Mouse (Mus musculus) adrenal gland, postnatal 25 days (tissue): ENCODE data around the gene C1qtnf3. TPM values are rescaled to one million over a fixed set of nuclear protein-coding genes. Genes with fewer than 3 reads are reported as not detected.

Source experiments
- DNase-seq: peaks from one replicate; pipeline ENCODE4 v3.0.0; 2021; ENCODE audit warnings: mixed read lengths
- long read RNA-seq: library from polyadenylated mRNA; stranded (forward); transcript quantifications from one replicate; pipeline ENCODE4 v2.0.0, GENCODE M21; 2021
- total RNA-seq: library from RNA; stranded (reverse); gene quantifications from 2 replicates; pipeline ENCODE4 v1.2.3, GENCODE M21; 2021

Gene C1qtnf3
- 0.57 and 0.73 TPM in 2 replicates for total RNA-seq
- long read RNA-seq, partial matches to known transcripts, result 0 of 2 reads
- long read RNA-seq, other reads (novel, unspliced or antisense), result 0 of 2 reads

DNA sequence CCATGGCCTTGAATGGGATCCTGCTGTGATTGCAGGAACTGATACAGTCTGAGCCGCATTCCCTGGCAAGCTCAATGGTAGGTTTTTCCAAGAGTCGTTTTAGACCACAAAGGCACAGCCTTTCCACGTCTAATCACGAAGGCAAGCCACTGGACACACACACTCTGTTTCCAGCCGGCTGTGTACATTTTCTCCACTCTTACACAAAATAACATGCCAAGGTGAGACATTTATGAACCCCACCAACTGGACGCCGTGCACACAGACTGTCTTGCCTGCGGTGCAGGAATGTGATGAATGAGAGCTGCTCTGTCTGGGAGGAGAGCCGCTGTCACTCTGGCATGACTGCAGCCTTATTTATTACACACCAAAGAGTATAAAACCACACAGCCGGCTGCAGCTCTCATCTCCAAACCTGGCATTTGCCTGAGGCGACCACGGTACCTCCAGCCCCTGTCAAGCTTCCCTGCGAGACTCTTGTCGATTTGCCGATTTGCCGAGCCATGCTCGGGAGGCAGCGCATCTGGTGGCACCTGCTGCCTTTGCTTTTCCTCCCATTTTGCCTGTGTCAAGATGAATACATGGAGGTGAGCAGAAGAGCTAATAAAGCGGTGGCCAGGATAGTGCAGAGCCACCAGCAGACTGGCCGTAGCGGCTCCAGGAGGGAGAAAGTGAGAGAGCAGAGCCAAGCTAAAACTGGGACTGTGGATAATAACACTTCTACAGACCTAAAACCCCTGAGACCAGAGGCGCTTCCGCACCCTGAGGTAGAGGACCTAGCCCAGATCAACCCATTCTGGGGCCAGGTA, at the start of gene C1qtnf3:
Gene C1qtnf3 (plus strand): TSS at position 382 of the 809 bp plus-strand sequence.
- DNase-seq, result no peak

DNA sequence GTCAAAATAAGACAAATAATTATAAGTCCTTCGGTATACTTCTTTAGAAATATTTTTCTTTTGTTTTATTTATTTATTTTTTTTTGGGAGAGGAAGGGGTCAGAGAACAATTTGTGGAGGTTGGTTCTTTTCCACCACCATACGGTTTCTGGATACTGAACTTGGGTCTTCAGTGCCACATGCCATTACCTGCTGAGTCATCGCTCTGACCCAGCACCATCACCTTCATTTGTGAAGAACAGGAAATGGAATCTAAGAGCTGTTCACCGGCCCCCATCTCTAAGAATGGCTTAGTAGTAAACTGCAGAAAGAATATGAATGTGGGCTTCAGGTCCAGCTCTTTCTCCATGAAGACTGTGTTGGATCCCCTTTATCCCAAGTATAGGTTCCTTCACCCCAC, 49.8 kb upstream of the C1qtnf3 start:
- DNase-seq, result no peak

DNA sequence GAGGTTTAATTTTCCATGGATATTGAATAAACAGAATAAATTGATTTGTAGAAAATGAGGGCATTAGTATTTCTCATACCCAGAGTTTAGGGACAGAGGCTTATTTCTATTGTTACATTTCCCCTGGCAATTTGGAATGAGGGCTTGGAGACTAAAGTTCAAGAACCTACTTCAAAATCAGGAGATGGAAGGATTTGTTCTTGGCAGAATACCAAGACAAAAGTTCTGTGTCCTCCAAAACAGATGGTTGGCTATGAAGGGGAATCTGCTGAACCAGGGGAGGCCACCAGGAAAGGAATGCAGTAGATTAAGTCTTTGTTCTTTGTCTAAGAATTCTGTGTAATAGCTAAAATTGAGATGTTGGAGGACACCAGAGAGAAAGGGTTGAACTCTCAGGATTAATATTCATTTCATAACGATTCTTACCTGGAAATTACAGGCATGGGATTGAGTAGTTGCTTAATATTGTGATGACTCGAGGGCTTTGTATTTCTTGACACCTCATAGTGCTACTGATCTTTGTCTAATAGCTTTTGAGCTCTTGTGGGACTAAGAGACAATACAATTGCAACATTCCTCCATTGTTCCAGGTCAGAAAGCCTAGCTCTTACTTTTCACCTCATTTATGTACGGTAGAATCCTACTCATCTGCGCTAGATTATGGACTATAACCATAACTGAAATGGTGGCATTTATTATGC, 35.4 kb upstream of the C1qtnf3 start:
- DNase-seq, result no peak

DNA sequence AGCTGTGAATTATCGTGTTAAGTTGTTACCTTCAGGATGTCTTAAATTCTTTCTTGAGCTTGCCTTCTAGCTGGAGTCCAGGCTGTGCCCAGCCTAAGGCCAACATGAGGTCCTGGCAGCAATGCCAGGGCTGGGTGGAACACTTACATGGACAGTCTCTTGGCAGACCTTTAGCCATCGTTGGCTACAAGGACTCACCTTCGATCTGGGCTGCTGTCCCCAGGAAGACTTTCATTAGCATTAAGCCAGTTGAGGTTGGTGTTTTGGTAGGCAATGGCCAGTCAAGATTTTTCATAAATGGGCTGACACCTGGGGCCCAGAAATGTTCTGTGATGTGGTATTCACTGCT, 34.8 kb upstream of the C1qtnf3 start:
- DNase-seq, result no peak

DNA sequence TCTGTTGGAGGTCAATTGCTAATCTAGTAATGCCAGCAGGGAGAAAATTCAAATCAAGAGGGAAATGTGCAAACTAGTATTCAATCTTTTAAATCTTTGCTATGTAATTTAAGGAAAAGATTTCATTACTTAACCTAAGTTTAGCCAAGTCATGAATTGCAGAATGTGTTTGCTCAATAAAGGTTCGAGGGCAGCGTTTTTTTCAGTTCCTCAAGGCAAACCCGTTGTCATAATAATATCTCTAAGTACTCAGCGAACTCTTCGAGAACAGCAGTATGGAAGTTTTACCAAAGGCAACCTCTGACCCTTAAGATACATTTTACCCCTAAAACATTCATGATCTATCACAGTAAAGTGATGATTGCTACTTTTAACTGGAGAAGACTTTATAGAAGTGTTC, 31.9 kb upstream of the C1qtnf3 start:
- no peak for DNase-seq

DNA sequence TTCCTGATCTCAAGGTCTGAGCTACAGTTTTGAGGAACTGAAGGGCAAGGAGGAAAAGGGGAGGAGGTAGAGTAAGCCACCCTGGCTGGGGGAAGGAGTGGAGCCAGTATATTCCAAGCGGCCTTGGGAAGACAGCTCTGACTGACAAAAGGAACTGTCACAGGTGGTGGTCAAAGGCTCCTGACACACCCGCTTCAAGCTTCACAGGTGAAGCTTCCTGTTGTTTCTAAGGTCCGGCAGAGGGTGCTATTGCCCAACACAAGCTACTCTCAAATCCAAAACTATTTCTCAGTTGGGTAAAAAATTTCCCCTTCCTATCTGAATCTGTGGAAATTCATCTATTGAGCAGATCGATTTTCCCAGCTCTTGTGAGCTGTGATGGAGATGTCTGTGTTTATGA, 31.1 kb upstream of the C1qtnf3 start:
- no peak for DNase-seq

DNA sequence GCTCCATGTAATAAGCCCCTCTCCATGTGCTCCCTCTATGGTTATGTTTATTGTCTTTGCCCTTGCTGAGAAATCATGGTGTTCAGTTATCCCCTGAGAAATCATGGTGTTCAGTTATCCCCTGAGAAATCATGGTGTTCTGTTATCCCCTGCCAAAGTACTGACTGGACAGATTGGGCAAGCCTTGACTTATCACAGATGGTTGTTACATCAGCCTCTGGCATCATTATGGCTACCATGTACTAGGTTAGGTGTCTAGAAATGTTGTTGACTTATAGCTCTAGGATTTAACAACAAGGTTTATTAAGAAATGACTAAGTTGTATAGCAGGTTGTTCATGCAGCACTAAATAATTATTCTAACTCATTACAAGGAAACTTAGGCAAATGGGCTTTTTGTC, 30.1 kb upstream of the C1qtnf3 start:
- DNase-seq, result no peak

DNA sequence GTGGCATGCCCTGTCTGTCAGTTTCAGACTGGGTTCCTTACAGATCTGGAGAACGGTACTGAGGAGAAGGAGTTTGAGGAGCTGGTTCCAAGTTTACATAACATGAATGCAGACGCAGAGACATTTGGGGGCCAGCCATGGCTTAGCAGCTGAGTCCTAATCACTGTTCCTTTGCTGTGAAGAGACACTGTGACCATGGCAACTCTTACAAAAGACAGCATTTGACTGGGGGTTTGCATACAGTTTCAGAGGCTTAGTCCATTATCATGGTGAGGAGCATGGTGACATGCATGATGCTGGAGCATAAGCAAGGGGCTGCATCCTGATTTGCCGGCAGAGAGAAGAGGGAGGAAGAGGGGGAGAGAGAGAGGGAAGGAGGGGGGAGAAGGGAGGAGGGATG, 29.6 kb upstream of the C1qtnf3 start:
- DNase-seq, result no peak

DNA sequence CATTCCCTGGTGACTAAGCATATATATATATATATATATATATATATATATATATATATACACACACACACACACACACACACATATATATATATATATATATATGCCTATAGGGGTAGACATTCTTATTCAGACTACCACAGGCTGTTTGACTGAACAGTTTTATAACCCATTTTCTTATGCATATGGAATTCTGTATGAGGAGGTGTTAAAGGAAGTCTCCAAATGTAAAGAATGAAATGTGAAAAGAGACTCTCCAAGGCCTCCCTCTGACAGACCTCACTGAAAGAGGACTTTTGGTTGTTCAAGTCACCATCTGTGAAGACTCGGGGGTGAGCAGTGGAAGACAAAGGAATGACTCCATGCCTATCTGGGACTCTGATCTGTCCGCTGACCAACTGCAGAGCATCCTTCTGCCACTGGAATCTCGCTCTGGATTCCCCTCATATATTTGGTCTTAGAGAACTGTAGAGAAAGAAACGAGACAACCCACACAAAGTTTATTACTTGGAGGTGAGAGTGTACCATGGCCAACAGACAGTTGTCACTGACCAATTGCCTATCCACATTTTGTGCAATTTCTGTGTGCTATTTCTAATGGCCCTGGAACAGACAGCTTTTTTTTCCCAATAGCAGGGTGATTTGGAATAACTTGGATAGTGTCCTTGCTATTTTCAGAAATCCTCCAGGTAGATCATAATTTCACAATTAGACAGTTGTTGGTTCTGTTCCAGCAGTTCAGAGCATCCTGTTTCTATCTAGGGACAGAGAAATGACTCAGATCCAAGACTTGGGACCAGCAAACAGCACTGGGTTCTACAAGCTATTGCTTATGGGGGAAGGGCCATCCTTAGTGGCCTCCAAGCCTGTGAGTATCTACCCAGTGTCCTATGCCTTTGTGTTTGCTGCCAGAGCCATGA, 28.8 kb upstream of the C1qtnf3 start:
- no peak for DNase-seq

DNA sequence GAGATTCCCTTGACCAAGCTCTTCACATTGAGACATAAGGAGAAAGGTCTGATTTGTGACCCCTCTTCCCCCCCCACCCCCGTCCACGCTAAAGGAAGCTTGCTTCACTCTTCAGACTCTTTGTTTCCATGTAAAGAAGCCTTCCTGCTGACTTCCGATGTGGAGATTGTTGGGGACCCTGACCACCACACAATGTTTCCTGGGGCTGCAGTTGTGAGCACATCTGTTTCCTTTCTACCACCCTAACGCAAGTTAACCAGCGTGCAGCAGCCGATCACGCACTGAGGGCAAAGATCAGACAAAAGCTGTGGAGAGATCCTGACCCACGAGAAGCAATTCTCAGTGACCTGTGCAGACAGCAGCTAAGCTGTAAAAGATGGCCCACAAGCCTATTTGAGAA, 24.8 kb upstream of the C1qtnf3 start:
- DNase-seq, result no peak

DNA sequence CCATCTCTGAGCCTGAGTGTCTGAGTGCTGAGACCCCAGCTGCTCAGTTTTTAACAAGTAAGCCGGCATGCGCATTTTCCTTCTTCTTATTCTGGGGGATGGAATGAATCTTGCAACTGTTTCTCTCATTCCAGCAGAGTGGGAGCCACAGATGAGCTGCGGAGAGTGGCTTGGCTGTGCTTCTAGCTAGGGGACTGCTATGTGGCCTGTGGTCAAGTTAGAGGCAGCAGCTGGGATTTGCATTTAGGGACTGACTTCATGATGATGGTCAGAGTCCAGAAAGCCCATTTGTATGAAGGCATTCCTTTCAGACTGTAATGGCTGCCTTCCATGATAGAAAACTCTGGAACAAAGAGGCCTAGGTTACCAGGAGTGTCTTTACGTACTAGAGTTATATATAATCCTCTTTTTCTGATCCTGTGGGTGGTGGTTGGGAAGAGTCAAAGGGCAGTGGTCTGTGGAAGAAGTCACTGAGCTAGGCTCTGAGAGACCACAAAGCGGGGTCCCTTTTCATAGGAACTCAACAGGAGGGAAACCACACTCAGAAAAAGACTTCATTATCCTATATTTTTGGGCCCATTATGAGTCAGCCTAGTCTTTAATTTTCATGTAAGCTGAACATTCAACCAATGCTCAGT, 23.4 kb upstream of the C1qtnf3 start:
- no peak for DNase-seq

DNA sequence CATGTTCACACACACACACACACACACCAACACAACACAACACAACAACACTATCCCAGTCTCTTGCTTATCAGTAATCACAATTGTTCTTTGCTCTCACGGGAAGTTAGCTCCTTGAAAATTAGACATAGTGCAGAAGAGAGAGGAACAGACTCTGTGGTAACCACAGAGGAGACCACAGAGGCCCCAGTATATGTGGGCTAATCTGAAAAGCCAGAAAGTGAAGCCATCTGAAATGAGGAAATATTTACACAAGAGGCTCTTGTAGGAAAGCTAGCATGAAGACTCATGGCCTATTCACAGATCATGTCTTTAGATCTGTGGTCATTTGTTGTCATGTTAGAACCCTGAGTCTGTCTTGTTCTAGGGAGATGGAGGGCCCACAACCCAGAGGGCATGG, 18.2 kb upstream of the C1qtnf3 start:
- no peak for DNase-seq

DNA sequence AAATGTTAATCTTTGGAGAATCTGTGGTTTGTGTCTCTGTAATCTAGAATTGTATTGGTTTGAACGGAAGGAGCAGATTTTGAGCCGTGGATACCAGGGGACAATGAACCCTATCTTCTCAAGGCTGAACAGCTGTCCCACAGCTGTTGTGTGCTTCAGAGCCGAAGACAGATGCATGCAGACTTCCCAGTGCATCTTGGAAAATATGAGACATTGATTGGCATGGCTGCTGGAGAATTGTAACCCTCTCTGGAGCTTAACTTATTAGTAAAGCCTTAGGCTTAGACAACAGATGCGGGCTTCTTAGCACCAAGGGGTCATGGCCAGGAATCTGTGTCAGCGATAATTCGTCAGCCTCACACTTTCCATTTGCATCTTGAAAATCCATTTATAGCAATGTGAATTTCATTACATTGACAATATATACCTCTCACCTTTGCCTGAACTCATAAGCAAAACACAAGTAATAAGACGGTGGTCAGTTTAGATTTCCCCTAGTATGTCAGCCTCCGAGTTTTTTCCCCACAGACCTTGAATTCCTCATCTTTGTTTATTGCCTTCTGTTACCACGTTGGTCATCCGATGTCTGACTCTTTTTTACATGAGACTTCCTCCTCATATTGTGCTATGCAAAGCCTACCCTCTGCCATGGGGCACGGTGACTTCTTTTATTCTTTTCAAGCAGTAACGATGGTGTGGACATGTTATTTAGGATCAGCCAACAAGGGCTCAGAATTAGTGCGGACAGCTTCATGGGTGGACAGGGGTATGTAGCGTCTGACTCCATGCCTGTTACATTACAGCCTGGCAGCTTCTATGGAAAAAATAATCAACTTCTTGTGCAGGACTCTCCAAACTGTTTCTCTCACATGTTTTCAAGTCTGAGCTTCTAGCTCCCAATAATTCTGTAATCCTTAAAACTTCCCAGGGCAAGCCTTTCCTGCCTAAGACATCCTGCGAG, 11.7 kb upstream of the C1qtnf3 start:
- DNase-seq, result no peak

DNA sequence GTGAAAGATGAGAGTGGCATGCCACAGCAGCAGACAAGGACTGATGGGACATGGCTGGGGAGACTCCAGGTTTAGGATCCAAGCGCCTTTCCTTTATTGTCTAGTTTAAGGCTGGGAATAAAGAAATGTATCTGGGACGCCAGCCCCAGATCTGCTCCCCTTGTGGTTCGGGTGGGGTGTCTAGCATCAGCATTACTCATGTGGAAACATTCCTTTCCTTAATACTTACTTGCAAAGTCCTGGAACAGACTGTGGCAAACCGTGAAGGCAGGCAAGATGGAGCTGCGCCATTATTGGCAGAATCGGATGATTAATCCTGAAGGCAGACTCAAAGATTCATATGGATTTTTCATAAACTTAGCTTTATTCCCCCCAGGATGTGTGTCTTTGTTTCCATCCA, 10.2 kb upstream of the C1qtnf3 start:
- no peak for DNase-seq

DNA sequence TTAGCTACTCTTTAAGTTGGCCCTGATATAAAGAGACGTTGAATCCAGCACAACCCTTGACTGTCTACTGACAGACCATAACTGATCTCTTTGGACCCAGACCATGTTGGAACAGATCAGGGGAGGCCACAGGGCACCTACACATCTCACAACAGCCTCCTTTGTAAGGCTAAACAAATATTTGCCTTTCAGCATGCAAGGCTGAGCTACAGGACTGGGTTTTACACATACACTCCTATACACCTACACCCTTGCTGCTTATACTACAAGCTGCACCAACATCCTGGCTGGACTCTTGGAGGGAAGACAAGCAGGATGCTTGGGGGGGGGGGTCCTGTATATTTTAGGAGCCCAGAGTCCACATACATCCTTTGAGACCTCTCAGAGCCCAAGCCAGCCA, 4.3 kb upstream of the C1qtnf3 start:
- no peak for DNase-seq

DNA sequence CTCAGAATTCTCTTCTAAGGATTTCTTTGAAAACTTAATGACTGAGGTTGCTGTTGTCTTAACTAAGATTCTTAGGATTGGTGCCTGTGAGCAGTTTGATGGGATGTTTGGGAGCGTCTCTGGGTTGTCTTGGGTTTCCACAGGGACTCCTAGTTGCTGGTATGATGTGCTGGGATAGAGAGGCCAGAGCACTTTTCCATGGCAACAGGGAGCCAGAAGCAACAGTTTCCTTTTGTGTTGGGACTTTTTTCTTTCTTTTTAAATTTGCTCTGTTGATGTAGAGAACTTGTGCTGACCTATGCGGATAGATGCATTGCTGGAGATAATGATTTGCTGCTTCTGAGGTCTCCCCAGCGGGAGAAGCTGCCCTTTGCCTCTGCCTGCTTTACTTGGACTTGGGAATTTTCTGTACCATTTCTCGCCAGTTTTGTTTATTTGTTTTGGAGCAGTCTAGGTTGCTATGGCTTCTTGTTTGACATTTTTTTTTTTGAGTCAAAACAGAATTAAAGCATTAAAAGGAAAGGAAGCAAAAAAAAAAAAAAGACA, 701 bp downstream of the C1qtnf3 start:
- no peak for DNase-seq

DNA sequence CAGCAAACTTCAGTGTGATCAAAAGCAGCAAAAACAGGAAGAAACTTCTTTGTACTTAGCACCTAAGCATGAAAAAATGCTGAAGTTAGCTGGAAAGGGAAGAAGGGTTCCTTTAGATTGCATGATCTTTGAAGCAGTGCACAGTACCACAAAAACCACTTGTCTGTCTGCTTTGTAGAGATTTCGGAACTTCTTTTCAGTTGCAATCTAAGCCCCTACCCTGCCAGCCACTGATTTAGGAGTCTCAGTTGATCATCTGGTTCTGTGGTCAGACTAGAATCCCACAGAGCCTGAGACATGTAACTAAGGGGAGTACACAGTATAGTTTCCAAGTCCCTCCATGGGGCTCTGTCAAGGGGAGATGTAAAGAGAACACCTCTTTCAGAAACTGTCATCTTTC, 1.3 kb downstream of the C1qtnf3 start:
- DNase-seq, result no peak

DNA sequence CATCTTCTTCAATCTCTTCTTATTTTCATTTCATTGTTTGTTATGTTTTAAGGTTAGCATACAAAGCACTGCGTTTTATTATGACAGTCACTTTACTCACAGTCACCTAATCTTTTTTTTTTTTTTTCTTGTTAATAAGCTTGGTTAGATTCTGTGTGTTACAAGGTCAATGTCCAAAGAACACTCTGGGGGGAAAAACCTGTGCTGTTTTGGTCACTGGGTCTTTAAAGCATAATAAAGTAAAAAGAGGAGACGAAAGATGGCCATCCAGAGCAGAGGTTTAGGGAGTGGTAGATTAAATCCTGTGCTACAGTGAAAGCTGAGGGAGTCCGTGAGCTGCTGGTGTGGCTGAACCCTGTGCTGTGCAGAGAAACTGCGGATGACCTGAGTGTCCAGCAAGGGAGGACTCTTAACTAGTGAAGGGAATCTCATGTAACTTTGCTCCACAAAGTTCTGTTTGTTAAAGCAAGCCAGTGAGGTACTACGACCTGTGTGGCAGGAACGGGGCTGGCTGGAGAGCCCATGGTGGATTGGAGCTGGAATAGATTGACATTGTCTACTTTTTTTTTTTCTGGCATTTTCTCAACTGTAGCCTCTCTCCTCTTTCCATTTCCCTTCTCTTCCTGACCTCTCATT, 2.4 kb downstream of the C1qtnf3 start:
- no peak for DNase-seq

DNA sequence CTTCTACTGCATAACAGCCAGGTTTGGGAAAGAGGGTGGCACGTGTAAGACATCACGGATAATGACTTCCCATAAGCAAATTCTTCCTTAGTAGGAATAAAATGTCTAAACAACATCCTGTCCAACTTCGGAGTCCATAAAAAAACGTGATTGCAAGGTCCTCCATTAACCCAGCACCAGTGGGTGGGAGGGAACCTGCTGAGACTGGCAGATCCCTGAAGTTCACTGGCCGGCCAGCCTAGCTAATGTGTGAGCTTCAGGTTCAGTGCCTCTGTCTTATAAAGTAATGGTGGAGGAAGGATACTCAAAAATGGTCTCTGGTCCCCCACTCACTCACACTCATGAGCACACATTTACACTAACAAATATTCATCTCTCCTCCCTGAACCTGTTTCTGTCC, 3.0 kb downstream of the C1qtnf3 start:
- no peak for DNase-seq

DNA sequence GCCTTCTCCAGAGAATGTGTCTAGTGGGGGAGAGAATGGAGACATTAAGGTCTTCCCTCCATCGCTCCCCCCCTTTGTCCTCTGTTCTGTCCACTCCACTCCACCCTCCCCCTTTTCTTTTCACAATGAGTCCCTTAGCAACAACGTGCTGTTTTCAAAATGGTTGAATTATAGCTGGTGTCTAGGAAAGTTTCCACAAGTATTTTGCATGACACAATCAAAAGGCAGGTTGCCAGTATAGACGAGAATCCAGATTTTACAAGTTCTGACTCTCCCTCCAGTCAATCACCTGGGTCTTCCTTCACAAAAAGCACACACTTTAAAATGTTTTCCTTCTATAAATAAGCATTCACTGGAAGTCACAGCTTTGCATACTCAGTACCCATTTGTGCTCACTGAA, 4.6 kb downstream of the C1qtnf3 start:
- no peak for DNase-seq
